Mouse (Mus musculus): ENCODE results near the gene Agap2.
A peak's percentile ranks its signal among the peaks of the same experiment; 100 is the strongest.

The Agap2 gene

GRCm38 (mm10) chr10:127075080-127075479, at the start of gene Agap2:
Gene Agap2, plus strand, starts transcription at chr10:127075284.
- peak; percentile 83 for DNase-seq (ENCODE audit: low read depth, low spot score)

- peak; percentile 92 for DNase-seq (ENCODE audit: low read depth, low spot score)
Observed at GRCm38 (mm10) chr10:127030336-127031296, 44.5 kb upstream of the Agap2 start, which contains the start of gene Tsfm. Gene Tsfm, minus strand, starts transcription at chr10:127030840.

GRCm38 (mm10) chr10:127033301-127033741, 41.8 kb upstream of the Agap2 start:
- no peak for DNase-seq (ENCODE audit: low read depth, low spot score)

- no peak for DNase-seq (ENCODE audit: low read depth, low spot score)
Observed at GRCm38 (mm10) chr10:127036273-127036672, 38.8 kb upstream of the Agap2 start.

GRCm38 (mm10) chr10:127037641-127038040, 37.4 kb upstream of the Agap2 start:
- no peak for DNase-seq (ENCODE audit: low read depth, low spot score)

GRCm38 (mm10) chr10:127040569-127041214, 34.4 kb upstream of the Agap2 start:
- no peak for DNase-seq (ENCODE audit: low read depth, low spot score)

- no peak for DNase-seq (ENCODE audit: low read depth, low spot score)
Observed at GRCm38 (mm10) chr10:127041274-127041766, 33.8 kb upstream of the Agap2 start, which contains the start of the genes Mettl1 and Eef1akmt3. Gene Mettl1, plus strand, starts transcription at chr10:127041414. Gene Eef1akmt3, minus strand, starts transcription at chr10:127041513.

- peak; percentile 96 for DNase-seq (ENCODE audit: low read depth, low spot score)
Observed at GRCm38 (mm10) chr10:127041774-127042338, 33.2 kb upstream of the Agap2 start.

GRCm38 (mm10) chr10:127042468-127043115, 32.5 kb upstream of the Agap2 start:
- DNase-seq (ENCODE audit: low read depth, low spot score): peak; percentile 41

- DNase-seq (ENCODE audit: low read depth, low spot score): no peak
Observed at GRCm38 (mm10) chr10:127043187-127043586, 31.9 kb upstream of the Agap2 start.

GRCm38 (mm10) chr10:127047954-127048353, 27.1 kb upstream of the Agap2 start, which contains the start of gene Cyp27b1:
Gene Cyp27b1, plus strand, starts transcription at chr10:127048250.
- DNase-seq (ENCODE audit: low read depth, low spot score): no peak

- no peak for DNase-seq (ENCODE audit: low read depth, low spot score)
Observed at GRCm38 (mm10) chr10:127048608-127049394, 26.3 kb upstream of the Agap2 start.

GRCm38 (mm10) chr10:127049395-127050118, 25.5 kb upstream of the Agap2 start:
- no peak for DNase-seq (ENCODE audit: low read depth, low spot score)

GRCm38 (mm10) chr10:127050119-127050474, 25.0 kb upstream of the Agap2 start:
- DNase-seq (ENCODE audit: low read depth, low spot score): no peak

GRCm38 (mm10) chr10:127054646-127055045, 20.4 kb upstream of the Agap2 start:
- no peak for DNase-seq (ENCODE audit: low read depth, low spot score)

GRCm38 (mm10) chr10:127055406-127055805, 19.7 kb upstream of the Agap2 start:
- DNase-seq (ENCODE audit: low read depth, low spot score): peak; percentile 65

- DNase-seq (ENCODE audit: low read depth, low spot score): no peak
Observed at GRCm38 (mm10) chr10:127056490-127056889, 18.6 kb upstream of the Agap2 start.

GRCm38 (mm10) chr10:127058161-127058560, 16.9 kb upstream of the Agap2 start:
- peak; percentile 84 for DNase-seq (ENCODE audit: low read depth, low spot score)

GRCm38 (mm10) chr10:127058708-127059107, 16.4 kb upstream of the Agap2 start:
- peak; percentile 37 for DNase-seq (ENCODE audit: low read depth, low spot score)
